Mouse (Mus musculus) spleen, postnatal 14 days (tissue): ENCODE data around the gene Med26.
A peak's percentile ranks its signal among the peaks of the same experiment; 100 is the strongest.

ENCODE experiments used
- DNase-seq, 2 experiments: peaks; one replicate each; pipeline ENCODE4 v3.0.0; 2021 to 2022; ENCODE audit warnings: low spot score in 2 of 2

Gene Med26

DNA sequence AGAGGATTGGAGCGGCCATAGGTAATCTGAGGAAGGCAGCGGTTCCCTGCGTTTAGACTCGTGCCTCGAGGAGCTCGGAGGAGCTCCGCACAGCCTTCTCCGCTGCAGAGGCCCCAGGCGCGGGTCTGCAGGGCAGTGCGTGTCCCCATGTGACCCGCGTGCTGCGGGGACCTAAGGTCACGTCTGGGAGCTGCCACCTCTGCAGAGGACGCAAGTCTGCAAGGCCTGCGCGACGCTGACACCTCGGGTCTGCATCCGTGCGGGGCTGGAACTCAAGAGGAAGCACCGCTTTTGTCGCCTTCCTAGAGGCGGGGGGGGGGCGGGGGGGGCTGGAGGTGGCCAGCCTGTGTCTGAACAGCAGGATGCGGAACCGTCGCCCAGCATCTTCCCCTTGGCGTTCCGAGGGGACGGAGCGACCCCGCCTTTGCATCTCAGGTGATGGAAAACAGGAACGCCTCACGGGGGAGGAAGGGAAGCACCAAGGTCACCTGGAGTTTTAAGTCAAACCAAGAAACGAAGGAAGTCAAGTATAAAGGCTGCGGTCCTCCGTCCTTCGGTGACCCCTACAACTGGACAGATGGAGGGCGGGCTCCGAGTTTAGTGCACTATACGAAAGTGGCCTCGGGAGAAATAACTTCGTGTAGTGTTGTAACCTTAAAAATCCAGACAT lies 709 bp upstream of the Med26 start:
- peak in 1 of 2 experiments; percentile 16 for DNase-seq

GRCm38 (mm10) chr8:72547122-72547801 lies 808 bp downstream of the Med26 start:
- DNase-seq: peak; percentile 10 to 33

- DNase-seq: no peak
Observed at GRCm38 (mm10) chr8:72539234-72539633, 8.8 kb downstream of the Med26 start.

DNA sequence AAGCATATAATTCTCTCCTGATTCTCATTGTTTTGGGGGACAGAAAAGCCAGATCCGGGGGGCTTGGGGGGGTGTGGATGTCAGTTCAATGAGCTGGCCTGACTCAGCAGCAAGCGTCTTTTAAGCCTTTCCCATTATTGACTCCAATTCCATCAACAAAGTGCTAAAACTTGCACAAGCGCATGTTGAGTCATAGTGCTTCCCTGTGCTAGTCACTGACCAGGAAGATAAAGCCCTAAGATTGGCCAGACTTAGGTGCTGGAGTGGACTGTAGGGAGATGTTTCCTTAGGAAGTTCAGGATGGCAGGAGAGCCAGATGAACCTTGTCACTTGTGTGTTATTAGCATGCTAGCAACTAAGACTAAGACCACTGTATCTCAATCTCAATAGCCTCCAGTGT lies 13.2 kb downstream of the Med26 start:
- DNase-seq: no peak

- no peak for DNase-seq
Observed at GRCm38 (mm10) chr8:72532103-72532502, 16.0 kb downstream of the Med26 start.

DNA sequence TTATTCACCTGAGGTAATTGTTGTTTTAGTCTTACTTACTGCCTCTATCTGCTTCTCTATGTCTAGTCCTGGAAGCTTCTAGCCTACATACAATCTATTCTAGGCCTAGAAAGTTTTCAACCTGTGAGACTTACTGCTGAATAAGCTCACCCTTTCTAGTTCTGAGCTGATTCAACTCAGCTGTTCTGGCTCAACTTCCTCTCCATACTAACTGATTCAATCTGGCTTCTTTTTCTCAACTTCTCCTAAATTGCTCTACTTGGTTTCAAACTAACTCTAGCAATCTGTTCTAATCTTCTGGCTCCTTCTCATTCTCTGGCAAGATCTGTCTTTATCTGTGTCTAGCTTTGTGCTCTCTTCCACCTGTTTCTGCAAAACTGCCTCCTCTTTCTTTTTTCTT lies 26.2 kb downstream of the Med26 start:
- no peak for DNase-seq

GRCm38 (mm10) chr8:72517421-72517988 lies 30.6 kb downstream of the Med26 start:
- DNase-seq: no peak

GRCm38 (mm10) chr8:72513158-72513557 lies 34.9 kb downstream of the Med26 start:
- DNase-seq: no peak

- no peak for DNase-seq
Observed at GRCm38 (mm10) chr8:72512648-72513047, 35.4 kb downstream of the Med26 start.

- no peak for DNase-seq
Observed at GRCm38 (mm10) chr8:72507505-72507904, 40.6 kb downstream of the Med26 start.

DNA sequence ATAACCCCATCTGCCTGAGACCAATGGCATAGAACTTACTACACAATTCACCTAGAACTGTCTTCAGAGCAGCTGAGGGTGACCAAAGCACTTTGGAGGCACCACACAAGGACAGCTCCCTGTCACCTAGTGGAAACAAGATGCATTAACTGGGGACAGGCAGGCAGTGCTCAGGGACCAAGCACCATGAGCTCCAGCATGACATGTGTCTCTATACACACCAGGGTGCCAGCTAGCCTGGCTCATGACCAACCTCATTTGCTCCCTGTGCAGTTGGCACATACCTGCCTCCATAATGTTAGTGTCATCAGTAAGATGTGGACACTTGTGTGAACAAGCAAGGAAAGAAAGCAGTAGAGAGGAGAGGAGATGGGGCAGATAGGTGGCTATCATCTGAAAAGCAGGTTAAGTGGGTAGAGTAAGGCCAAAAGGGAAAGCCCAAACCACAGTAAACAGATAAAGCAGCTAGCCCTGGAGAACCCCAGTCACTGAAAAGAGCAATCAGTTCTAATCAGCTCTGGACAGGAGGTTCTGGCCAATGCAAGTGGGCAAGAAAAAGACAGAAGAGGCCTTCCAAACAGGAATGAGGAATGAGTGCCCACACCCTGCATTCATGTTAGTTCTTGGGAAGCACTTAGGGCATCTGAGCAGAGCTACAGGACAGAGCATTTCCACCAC lies 43.3 kb downstream of the Med26 start:
- DNase-seq: no peak

DNA sequence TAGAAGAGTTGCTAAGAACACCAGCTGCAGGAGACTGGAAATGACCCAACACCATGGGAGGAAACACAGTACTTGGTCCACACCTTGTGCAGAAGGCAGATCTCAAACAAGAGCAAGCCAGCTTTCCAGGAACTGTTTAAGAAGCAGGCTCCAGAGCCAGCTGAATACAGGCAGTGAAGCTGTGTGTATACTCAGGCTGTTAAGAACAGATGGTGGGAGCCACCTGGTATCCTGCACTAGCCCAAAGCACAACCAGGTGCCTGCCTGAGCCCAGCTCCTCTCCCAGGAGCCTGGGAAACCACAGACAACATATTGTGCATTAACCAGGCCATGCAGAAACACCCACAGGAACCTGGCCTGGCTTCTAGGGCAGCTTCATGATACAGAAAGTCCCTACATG lies 43.9 kb downstream of the Med26 start:
- DNase-seq: no peak

DNA sequence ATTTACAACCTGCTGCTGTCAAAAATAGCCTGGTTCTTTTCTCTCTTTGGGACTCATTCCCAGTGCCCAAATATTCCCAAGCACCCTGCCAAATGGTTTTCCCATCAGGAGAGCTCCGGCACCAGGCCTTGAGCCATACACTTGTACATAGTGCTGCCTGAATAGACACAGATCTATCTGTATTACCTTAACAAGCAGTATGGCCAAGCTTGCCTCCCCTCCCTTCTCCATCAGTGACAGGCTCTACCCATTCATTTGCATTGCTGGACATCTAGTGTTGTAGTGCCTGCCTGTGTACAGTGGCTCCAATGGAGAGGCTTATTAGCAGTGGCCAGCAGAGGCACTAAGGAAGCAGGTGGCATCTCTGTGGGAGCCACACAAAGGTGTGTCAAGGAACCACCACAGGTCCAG lies 47.5 kb downstream of the Med26 start:
- DNase-seq: no peak

DNA sequence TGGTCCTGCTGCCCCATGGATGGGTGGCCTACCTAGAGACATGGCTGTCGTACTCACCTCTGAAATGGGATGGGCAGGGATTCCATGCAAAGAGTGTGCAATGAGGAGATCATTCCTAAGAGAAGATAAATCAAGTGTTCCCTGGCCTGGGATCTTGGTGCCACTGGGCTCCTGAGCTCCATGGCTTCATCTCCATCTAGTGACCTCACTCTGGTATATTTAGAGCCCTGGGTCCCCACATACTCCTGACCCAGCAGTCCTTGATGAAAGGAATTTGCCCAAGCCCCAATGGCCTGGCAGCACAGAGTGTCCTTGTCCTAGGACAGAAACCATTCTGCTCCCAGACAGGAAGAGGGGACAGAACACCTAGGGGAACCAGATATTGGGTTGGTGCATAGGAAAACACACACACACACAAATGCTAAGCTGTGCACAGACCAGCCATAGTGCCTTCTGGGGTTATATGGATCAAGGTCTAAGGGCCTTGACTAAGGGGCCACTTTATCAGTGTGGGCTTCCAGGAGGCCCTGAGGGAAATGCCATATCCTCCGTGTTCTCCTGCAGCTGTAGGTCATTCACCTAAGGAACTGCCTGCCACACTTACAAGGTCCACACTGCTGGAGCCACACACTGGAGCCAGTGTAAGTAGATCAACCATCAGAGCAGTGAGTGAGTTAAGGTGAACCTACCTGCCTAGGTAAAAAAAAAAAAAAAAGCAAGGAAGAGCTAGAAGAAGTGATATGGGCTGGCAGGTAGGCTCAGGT lies 48.4 kb downstream of the Med26 start:
- DNase-seq: no peak

- DNase-seq: no peak
Observed at GRCm38 (mm10) chr8:72498527-72498926, 49.5 kb downstream of the Med26 start.

- no peak for DNase-seq
Observed at GRCm38 (mm10) chr8:72497911-72498310, 50.2 kb downstream of the Med26 start.

- DNase-seq: no peak
Observed at GRCm38 (mm10) chr8:72496217-72496616, 51.9 kb downstream of the Med26 start.

DNA sequence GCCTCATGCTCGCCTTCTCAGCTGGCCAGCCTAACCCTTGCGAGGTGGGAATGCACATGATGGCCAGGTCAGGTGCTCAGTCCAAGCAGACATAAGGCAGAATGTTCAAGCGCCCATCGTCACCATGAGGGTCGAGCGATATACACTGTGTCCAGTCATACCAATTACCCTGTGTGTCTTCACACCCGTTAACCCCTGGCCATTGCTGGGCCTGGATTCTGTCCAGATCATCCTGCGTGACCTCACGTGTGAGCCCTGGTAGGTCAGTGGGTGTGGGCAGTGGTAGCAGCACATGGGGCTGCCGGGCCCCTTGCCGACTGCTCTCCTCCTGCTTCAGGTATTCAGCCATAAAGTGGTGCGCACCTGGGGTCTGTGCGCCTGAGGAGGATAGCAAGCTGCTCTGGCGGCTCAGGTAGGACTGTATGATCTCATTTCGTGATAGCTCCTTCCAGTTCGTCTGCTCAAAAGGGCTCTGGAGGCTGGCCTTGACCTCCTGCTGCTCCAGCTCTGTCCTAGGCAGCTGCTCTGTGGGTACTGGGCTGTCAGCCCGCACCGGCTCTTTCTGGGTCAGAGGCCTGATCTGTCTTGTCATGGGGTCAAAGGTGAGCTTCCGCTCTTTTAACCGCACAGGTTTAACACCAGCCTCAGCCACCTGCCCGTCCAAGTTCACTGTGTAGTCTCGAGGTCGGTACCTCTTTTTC lies 52.5 kb downstream of the Med26 start:
- DNase-seq: no peak

DNA sequence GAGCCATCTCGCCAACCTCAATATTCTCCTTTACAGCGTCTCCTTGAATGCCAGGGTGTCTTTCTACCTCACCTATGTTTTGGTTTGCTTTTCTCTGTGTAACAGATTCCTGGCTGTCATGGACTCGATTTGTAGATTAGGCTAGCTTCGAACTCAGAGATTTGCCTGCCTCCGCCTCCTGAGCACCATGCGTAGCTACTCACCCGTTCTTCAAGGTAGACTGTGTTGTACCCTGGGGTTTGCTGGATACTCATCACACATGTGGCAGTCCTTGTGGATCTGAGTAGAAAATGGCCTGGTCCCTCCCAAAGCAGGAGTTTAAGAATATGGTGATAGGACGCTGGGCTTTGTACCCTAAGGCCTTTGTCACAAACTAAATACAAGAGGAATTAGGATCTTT lies 54.7 kb downstream of the Med26 start:
- DNase-seq: no peak

DNA sequence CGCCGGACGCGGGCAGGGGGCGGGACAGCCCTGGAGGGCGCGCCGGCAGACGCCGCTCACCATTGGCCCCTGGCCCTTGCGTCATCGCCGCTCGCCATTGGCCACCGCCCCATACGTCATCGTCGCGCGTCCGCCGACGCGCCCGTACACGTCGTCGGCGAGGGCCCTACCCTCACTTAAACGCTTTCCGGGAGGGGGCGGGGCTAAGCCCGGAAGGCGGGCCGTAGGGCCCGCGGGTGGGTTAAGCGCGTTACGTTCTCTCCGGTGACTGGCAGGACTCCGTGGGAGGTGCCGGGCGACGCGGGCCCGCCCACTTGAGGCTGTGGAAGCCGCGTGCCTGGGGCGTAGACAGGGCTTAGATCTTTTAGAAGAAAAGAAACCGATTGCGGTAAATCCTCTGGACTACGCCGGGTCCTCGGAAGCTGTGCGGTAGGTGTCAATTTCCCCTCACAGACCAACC lies 55.4 kb downstream of the Med26 start:
- DNase-seq: peak; percentile 99 to 100
